Mouse (Mus musculus) stomach, postnatal 0 days (tissue): ENCODE measurements around the gene Tfip11. TPM values are rescaled to one million over a fixed set of nuclear protein-coding genes. Genes with fewer than 3 reads are reported as not detected.
A peak's percentile ranks its signal among the peaks of the same experiment; 100 is the strongest.

Experiments used
- ATAC-seq: fragments of 200-750 bp; cut with Nextera tagmentation; 2 replicates; pipeline ENCODE4 v1.8.0; 2017; ENCODE audit not compliant: low FRiP score, low TSS enrichment
- DNase-seq: peaks from one replicate; pipeline ENCODE4 v3.0.0-alpha.2; 2016; ENCODE audit warnings: low spot score
- H3K27ac ChIP-seq: fragments of 300-500 bp; sonication (generic); replicated peaks from 2 replicates; pipeline ENCODE4 v1.5.1; 2014; ENCODE audit warnings: mild to moderate bottlenecking, control low read depth
- H3K27me3 ChIP-seq: fragments of 300-500 bp; sonication (generic); 2 replicates; pipeline ENCODE4 v1.6.1; 2014; ENCODE audit warnings: low read length; ENCODE audit not compliant: control insufficient read depth, insufficient read depth
- H3K36me3 ChIP-seq: fragments of 300-500 bp; sonication (generic); 2 replicates; pipeline ENCODE4 v1.6.1; 2014; ENCODE audit warnings: low read length, mixed read lengths; ENCODE audit not compliant: control insufficient read depth, insufficient read depth
- H3K4me1 ChIP-seq: fragments of 300-500 bp; sonication (generic); replicated peaks from 2 replicates; pipeline ENCODE4 v1.6.1; 2014; ENCODE audit warnings: antibody characterized with exemption; ENCODE audit not compliant: control insufficient read depth, insufficient read depth
- H3K4me2 ChIP-seq: fragments of 300-500 bp; sonication (generic); replicated peaks from 2 replicates; pipeline ENCODE4 v1.6.1; 2014; ENCODE audit warnings: low read depth, mild to moderate bottlenecking, control low read depth, moderate library complexity
- H3K4me3 ChIP-seq: fragments of 300-500 bp; sonication (generic); 2 replicates; pipeline ENCODE4 v1.5.1; 2014; ENCODE audit warnings: low read depth, low read length, control low read depth
- H3K9ac ChIP-seq: fragments of 300-500 bp; sonication (generic); 2 replicates; pipeline ENCODE4 v1.6.1; 2014; ENCODE audit warnings: mild to moderate bottlenecking, low read length, control low read depth, mixed read lengths
- H3K9me3 ChIP-seq: fragments of 300-500 bp; sonication (generic); 2 replicates; pipeline ENCODE4 v1.6.1; 2016; ENCODE audit warnings: low read length; ENCODE audit not compliant: control insufficient read depth
- CTCF ChIP-seq: IDR thresholded peaks from 2 replicates; pipeline ENCODE4 v1.5.1; 2016; ENCODE audit warnings: antibody characterized with exemption, low read depth, mild to moderate bottlenecking, moderate library complexity
- EP300 ChIP-seq: optimal IDR thresholded peaks from 2 replicates; pipeline ENCODE3; 2016; ENCODE audit warnings: antibody characterized with exemption
- WGBS: fragments of 180-500 bp; shearing (Covaris S2); extraction: QIAGEN DNeasy Blood & Tissue Kit; methylation state at CpG from one replicate; pipeline ENCODE4 v1.1.7; 2014; 5-methylcytosine and 5-hydroxymethylcytosine counted together
- polyA plus RNA-seq: library from polyadenylated mRNA; unstranded; fragments of >200 nt; fragmentation: Nextera tagmentation; extraction: Ambion mirVana; gene quantifications from 2 replicates; pipeline ENCODE4 v1.2.1, GENCODE M21; 2015

The Tfip11 gene
- polyA plus RNA-seq, 1 experiment from 2014 or later: 12.4 TPM

DNA sequence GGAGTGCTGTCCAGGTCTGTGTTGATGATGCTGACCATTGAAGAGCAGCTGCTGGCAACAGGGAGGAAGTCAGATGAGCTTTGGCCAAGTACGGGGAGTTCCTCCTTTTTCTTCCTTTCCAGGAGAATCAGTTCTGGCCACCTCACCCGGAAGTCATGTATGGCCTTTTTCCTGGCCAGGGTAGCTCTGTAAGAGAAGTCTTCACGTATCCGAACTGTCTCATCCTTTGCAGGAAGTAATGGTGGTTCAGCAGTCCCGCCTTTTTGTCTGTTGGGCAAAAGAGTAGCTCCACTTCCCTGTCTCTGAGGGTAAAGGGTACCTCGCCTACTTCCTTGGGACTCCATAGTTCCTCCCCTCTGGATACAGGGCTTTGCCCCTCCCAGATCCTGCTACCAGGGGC, 29.3 kb downstream of the Tfip11 start:
- H3K9ac ChIP-seq: no peak overlapping the region
- no peak for ATAC-seq
- no peak overlapping the region for H3K27ac ChIP-seq
- peaks cover 7% of the 10 kb centered on the region; the same call in 1 of the 2 replicates for H3K36me3 ChIP-seq
- no peaks in the 10 kb centered on the region for H3K27me3 ChIP-seq
- no peak overlapping the region for H3K4me2 ChIP-seq
- DNase-seq: no peak
- no peaks in the 10 kb centered on the region for H3K4me1 ChIP-seq
- no peak overlapping the region for H3K4me3 ChIP-seq
- no peak for TF ChIP-seq CTCF
- no peak for TF ChIP-seq EP300
- H3K9me3 ChIP-seq: no peaks in the 10 kb centered on the region
- 87% methylated on average over 6 of the region's 6 CpGs for WGBS

DNA sequence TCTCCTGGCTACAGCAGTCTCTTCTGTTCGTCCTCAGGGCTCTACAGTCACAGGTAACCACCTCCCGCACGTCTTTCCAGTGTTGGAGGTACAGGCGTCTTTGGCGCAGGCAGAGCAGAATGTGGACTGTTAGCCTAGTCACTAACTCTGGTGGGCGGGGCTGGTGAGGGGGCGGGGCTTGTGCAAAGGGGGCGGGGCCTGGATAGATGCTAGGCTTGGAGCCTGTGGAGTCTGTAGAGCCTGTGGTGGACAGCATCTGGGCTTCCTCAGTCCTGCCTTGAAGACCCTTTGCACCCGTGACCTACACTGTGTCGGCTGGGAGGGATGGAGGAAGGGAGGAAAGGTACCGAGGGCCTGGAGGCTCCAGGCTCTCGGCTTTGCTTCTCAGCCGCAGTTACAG, 29.8 kb downstream of the Tfip11 start, which contains the start of gene Gm6583:
Gene Gm6583 (minus strand): TSS at position 124 of the 400 bp plus-strand sequence.
- Histone ChIP-seq H3K9ac (no peak within 1 kb of the TSS), H3K27ac (no peak within 1 kb of the TSS), H3K9me3 (no peaks in the 10 kb centered on the region), H3K36me3 (peaks cover 7% of the 10 kb centered on the region; the same call in 1 of the 2 replicates), H3K27me3 (no peaks in the 10 kb centered on the region), H3K4me3 (no peak within 1 kb of the TSS), H3K4me2 (no peak within 1 kb of the TSS), H3K4me1 (no peaks in the 10 kb centered on the region)
- DNase-seq (peak; percentile 42), ATAC-seq (peak; percentile 59)
- TF ChIP-seq CTCF (no peak), EP300 (no peak)
- WGBS: 59% methylated on average over 13 of the region's 13 CpGs

- Histone ChIP-seq H3K27ac (no peak overlapping the region), H3K4me3 (no peak overlapping the region), H3K27me3 (no peaks in the 10 kb centered on the region), H3K9ac (no peak overlapping the region), H3K9me3 (no peaks in the 10 kb centered on the region), H3K36me3 (peaks cover 7% of the 10 kb centered on the region; the same call in 1 of the 2 replicates), H3K4me1 (no peaks in the 10 kb centered on the region), H3K4me2 (no peak overlapping the region)
- ATAC-seq: no peak
- 92% methylated on average over 9 of the region's 9 CpGs for WGBS
- no peak for DNase-seq
- no peak for TF ChIP-seq EP300
- TF ChIP-seq CTCF: no peak
Measured at GRCm38 (mm10) chr5:112356322-112356721, 30.2 kb downstream of the Tfip11 start.

- Histone ChIP-seq H3K27me3 (no peaks in the 10 kb centered on the region), H3K4me2 (no peak overlapping the region), H3K4me3 (no peak overlapping the region), H3K27ac (no peak overlapping the region), H3K9me3 (no peaks in the 10 kb centered on the region), H3K4me1 (no peaks in the 10 kb centered on the region), H3K36me3 (0 out of 2 replicates have a peak, but pooled peaks cover 5% of the 10 kb centered on the region), H3K9ac (no peak overlapping the region)
- no peak for TF ChIP-seq EP300
- no peak for TF ChIP-seq CTCF
- WGBS: 85% methylated on average over 4 of the region's 4 CpGs
- no peak for DNase-seq
- ATAC-seq: no peak
Measured at GRCm38 (mm10) chr5:112359520-112359919, 33.4 kb downstream of the Tfip11 start.

GRCm38 (mm10) chr5:112360077-112360476, 33.9 kb downstream of the Tfip11 start:
- Histone ChIP-seq H3K4me2 (no peak overlapping the region), H3K9me3 (no peaks in the 10 kb centered on the region), H3K9ac (no peak overlapping the region), H3K4me3 (no peak overlapping the region), H3K4me1 (no peaks in the 10 kb centered on the region), H3K27me3 (no peaks in the 10 kb centered on the region), H3K27ac (no peak overlapping the region), H3K36me3 (peaks cover 9% of the 10 kb centered on the region; the same call in 1 of the 2 replicates)
- TF ChIP-seq CTCF (no peak), EP300 (no peak)
- 87% methylated on average over 3 of the region's 3 CpGs for WGBS
- ATAC-seq (no peak), DNase-seq (no peak)

DNA sequence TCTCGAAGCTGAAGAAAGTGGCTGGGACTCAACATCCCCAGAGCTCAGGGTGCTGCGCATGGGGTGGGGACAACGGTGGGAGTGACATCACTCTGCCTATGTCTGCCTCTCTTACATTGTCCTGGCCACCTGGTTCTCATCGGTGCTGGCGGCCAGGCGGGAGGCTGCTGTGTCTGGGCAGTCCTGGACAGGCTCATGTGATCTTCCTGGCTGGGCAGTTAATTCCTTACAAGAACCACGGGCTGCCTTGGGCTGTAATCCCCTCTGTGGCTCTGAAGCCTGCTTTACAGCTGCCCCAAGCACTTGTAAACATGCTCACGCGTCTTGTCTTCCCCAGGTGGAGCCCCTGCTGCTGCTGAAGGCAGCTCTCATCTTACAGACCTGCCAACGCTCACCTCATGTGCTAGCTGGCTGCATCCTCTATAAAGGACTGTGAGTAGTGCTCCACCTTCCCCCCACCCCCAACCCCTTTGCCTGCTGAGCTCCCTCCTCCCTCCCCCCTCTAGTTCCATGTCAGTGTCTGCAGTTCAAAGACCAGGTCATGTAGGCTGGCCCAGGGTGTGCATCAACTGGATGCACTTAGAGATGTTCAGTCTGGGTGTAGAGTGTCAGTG, 38.1 kb downstream of the Tfip11 start:
- Histone ChIP-seq H3K9me3 (no peaks in the 10 kb centered on the region), H3K4me2 (no peak overlapping the region), H3K27ac (no peak overlapping the region), H3K9ac (no peak overlapping the region), H3K4me3 (no peak overlapping the region), H3K4me1 (no peaks in the 10 kb centered on the region), H3K27me3 (no peaks in the 10 kb centered on the region), H3K36me3 (peaks cover 17% of the 10 kb centered on the region)
- no peak for DNase-seq
- 62% methylated on average over 10 of the region's 10 CpGs for WGBS
- peak; percentile 43; the same call in 1 of the 2 replicates for ATAC-seq
- TF ChIP-seq EP300: no peak
- TF ChIP-seq CTCF: no peak
